Mouse (Mus musculus) layer of hippocampus, adult 8-10 months (tissue): ENCODE results near the gene Galntl6. TPM values are rescaled to one million over a fixed set of nuclear protein-coding genes. Genes with fewer than 3 reads are reported as not detected.
A peak's percentile ranks its signal among the peaks of the same experiment; 100 is the strongest.
"Not testable (repeated sequence)": the region's sequence is repeated elsewhere in the genome, so short reads cannot be mapped to it uniquely, and the experiment has no call there.

Experiments
- DNase-seq, 2 experiments: peaks; one replicate each; pipeline ENCODE4 v3.0.0; 2022; ENCODE audit warnings: low spot score in 2 of 2
- total RNA-seq, 4 experiments: library from RNA; stranded (reverse); gene quantifications; 2 replicates each; pipeline ENCODE4 v1.2.4; 2022

Gene Galntl6
- total RNA-seq, 4 experiments from 2014 or later: 35.5 to 46.2 (median 39.0) TPM

GRCm38 (mm10) chr8:57772732-57773265, 1139.6 kb downstream of the Galntl6 start:
- DNase-seq: peak in 1 of 2 experiments; percentile 17

GRCm38 (mm10) chr8:57767541-57767940, 1144.9 kb downstream of the Galntl6 start:
- DNase-seq: no peak

DNA sequence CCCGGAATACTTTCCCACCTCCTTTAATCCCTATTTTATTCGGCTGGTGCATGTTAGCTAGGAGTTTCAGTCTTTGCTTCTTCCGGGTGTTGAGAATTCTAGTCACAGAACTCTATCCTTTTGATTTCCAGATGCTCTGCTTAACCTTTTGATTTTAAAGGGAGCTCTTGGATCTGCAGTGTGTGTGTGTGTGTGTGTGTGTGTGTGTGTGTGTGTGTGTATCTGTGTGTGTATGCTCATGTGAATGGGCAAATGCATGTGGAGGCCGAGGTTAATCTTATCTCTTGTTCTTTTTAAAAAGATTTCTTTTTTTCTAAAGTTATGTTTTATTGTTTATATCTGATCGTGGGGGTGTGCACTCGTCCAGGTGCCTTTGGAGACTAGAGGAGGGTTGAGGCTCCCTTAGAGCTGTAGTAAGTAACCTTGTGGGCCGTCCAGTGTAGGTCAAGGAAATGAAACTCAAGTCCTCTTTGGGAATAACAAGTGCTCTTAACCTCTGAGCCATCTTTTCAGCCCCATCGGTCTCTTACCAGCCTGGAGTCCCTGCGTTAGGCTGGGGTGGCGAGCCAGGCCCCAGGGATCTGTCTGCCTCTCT, 1145.9 kb downstream of the Galntl6 start:
- no peak for DNase-seq

DNA sequence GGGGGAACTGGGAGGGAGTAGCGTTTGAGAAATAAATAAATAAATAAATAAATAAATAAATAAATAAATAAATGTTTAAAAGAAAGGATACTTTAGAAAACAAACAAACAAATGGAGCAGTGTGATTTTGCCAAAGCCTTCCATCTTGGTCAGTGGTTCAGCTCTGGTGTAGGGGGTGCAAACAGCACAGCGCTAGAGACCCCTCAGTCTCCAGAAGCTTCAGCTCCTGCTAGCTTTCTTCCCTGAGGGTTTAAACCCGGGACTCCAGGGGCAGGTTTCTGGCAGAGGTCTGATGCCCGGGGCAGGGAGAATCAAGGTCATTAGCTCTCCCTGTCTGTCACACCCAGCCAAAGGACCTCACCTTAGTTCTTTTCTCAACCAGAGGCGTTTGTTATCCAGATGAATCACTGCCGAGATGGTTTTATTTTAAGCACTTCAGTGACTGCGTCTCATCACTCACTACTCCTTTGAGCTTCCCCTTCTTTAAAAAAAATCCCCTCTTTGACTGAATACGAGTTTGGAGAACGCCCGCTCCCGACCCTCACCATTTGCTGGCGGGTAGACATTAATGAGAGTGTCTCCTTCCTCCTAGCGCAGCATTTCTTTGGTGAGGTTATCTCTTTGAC, 1146.6 kb downstream of the Galntl6 start:
- no peak for DNase-seq

GRCm38 (mm10) chr8:57765192-57765591, 1147.2 kb downstream of the Galntl6 start:
- DNase-seq: no peak

GRCm38 (mm10) chr8:57762622-57763021, 1149.8 kb downstream of the Galntl6 start:
- DNase-seq: not testable (repeated sequence)

GRCm38 (mm10) chr8:57760921-57761320, 1151.5 kb downstream of the Galntl6 start:
- DNase-seq: no peak

DNA sequence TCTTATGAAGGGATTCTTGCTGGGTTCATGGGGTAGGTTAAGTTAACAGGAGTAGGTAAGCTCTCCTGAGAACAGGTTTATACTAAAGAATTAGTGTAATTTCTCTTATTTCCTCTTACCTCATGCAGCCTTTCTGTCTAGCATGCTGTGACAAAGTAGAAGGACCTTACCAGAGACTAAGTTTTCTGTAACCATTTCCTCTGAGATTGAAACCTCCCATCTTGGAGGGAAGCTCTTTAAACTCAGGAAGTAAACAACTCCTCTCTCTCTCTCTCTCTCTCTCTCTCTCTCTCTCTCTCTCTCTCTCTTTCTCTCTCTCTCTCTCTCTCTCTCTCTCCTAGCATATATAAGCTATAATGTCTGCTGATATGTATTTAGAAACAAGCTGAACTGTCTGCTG, 1153.6 kb downstream of the Galntl6 start:
- DNase-seq: no peak

DNA sequence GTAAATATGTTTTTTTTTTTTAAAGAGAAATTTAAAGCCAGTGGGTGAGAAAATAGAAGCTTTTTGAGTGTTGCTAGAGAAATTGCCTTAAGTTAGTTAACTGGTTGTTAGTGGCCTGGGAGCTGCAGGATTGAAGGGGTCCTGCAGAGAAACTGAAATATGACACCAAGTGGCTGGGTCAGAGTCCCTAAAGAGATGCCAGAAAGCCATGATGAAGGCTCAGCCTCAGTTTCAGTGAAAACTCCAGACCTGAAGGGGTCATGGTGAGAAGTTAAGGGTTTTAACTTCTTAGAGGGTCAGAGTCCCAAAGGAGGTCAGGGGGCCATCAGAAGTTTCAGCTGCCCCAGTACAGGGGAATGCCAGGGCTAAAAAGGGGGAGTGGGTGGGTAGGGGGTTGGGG, 1155.0 kb downstream of the Galntl6 start:
- DNase-seq: no peak

GRCm38 (mm10) chr8:57754066-57754465, 1158.4 kb downstream of the Galntl6 start:
- DNase-seq: no peak

- no peak for DNase-seq
Observed at GRCm38 (mm10) chr8:57743636-57744035, 1168.8 kb downstream of the Galntl6 start.

DNA sequence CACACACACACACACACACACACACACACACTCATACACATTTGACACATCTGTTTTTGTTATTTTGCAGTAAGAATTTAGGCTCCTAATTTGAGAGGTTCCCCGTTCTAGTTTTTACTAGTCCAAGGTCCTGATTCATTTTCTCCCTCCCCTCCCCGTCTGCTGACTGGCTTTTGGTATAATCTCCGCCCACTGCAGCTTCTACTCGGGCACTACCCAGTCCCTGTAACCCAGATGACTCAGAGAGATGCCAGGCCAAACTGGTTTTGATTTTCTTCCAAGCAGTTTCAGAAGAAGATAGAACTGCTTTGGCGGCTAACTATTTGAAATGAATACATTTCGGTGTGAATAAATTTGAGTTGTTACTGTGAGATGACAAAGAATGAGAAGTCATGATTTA, 1170.5 kb downstream of the Galntl6 start:
- no peak for DNase-seq

GRCm38 (mm10) chr8:57741309-57741708, 1171.1 kb downstream of the Galntl6 start:
- no peak for DNase-seq

- no peak for DNase-seq
Observed at GRCm38 (mm10) chr8:57737281-57737680, 1175.2 kb downstream of the Galntl6 start.

DNA sequence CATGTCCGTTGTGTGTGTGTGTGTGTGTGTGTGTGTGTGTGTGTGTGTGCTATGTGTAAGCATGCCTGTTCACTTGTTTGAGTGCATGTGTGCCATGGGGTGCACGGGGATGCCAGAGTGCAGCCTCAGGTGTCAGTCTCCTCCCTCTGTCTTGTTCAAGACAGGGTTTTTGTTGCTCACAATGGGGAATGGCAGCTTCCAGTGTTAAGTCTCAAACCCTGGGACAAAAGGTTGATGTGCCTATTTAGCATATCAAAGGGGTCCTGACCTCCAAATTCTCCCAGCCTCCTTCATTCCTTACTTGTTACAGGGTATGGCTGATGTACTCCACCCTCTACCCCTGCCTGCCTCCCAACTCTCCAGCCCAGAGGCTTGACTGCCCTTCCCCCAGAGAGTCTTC, 1179.6 kb downstream of the Galntl6 start:
- no peak for DNase-seq

DNA sequence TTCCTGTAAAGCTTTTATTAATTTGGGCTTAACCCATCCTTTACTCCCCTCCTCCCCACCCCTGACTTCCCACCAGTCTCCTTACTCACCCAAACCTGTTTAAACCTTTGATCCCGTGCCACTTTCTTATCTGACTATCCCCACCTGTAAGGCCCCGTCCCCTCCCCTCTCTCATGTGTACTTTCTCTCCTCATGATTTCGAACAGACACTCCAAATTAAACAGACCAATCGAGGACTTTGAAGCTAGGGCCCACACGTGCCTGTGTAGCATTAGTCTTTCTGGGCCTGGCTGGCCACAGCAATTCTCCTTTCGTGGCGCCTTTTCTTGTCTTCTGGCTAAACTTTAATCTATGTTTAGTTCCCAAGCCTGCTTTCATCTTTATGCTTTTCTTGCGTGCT, 1180.8 kb downstream of the Galntl6 start:
- DNase-seq: no peak

GRCm38 (mm10) chr8:57728276-57728675, 1184.2 kb downstream of the Galntl6 start:
- no peak for DNase-seq

GRCm38 (mm10) chr8:57724843-57725627, 1187.4 kb downstream of the Galntl6 start:
- no peak for DNase-seq
